In genomic region chr1:83811162-83811561, GRCm38 (mm10) we compare ENCODE assay signal across 8 mouse cellular contexts.
A peak's percentile ranks its signal among the peaks of the same experiment; 100 is the strongest.
DNase-seq lines count a peak whose midpoint lies in the region; ATAC-seq and TF ChIP-seq lines count a peak whose summit lies in the region.
"Not testable (repeated sequence)": the region's sequence is repeated elsewhere in the genome, so short reads cannot be mapped to it uniquely, and the experiment has no call there.

No protein-coding gene starts in this region.

- DNase-seq in adrenal gland, postnatal 10 days: peak; percentile 15
- peak; percentile 31 for DNase-seq in embryo, embryonic 9.5 days (ENCODE audit: extremely low spot score)
- not testable (repeated sequence) for DNase-seq in heart, postnatal 0 days (ENCODE audit: low spot score)
- DNase-seq in kidney, postnatal 10 days: peak; percentile 8
- peak; percentile 23 for DNase-seq in liver, postnatal 0 days
- peak; percentile 25 for DNase-seq in neural tube, embryonic 10.5 days (ENCODE audit: extremely low spot score, low spot score)
- peak; percentile 30 for DNase-seq in thymus, postnatal 4 days

- H3K4me1 ChIP-seq in E14TG2a.4 (replicated peaks; ENCODE audit: low read depth, low read length); heart, postnatal 0 days (ENCODE audit: control insufficient read depth, insufficient read depth); liver, postnatal 0 days (ENCODE audit: insufficient read depth): not testable (repeated sequence)

- not testable (repeated sequence) for H3K27me3 ChIP-seq in E14TG2a.4 (ENCODE audit: insufficient read depth, low read length); heart, postnatal 0 days (ENCODE audit: control insufficient read depth, insufficient read depth, low read length); liver, postnatal 0 days (ENCODE audit: insufficient read depth, low read length)

- not testable (repeated sequence) for H3K36me3 ChIP-seq in E14TG2a.4 (ENCODE audit: insufficient read depth, low read length); heart, postnatal 0 days (replicated peaks; ENCODE audit: control insufficient read depth, insufficient read depth, low read length); liver, postnatal 0 days (replicated peaks; ENCODE audit: insufficient read depth, low read length)

- not testable (repeated sequence) for TF ChIP-seq EP300 in heart, postnatal 0 days (IDR thresholded peaks at IDR 0.05; ENCODE audit: low read depth); liver, postnatal 0 days (IDR thresholded peaks at IDR 0.05; ENCODE audit: low read depth)

- not testable (repeated sequence) for H3K4me2 ChIP-seq in heart, postnatal 0 days (ENCODE audit: low read depth, low read length); liver, postnatal 0 days (ENCODE audit: low read depth, low read length)

- WGBS in heart, postnatal 0 days: 37% methylated on average over 5 of the region's 6 CpGs
- WGBS in liver, postnatal 0 days (ENCODE audit: insufficient replicate concordance): 33% methylated on average over 5 of the region's 6 CpGs

- TF ChIP-seq CTCF in E14TG2a.4 (conservative IDR thresholded peaks at IDR 0.05; ENCODE audit: low read length): peak; percentile 75
- TF ChIP-seq CTCF in heart, postnatal 0 days (IDR thresholded peaks at IDR 0.05; ENCODE audit: low read depth): peak; percentile 32
- TF ChIP-seq CTCF in liver, postnatal 0 days (IDR thresholded peaks at IDR 0.05; ENCODE audit: low read depth): peak; percentile 45

- H3K9me3 ChIP-seq in E14TG2a.4 (ENCODE audit: low read length); heart, postnatal 0 days (replicated peaks; ENCODE audit: control insufficient read depth, low read length); liver, postnatal 0 days (ENCODE audit: low read length): not testable (repeated sequence)

- not testable (repeated sequence) for ATAC-seq in heart, postnatal 0 days (ENCODE audit: insufficient read depth, low read depth); liver, postnatal 0 days

- not testable (repeated sequence) for H3K4me3 ChIP-seq in E14TG2a.4 (replicated peaks; ENCODE audit: low read length); heart, postnatal 0 days (ENCODE audit: low read depth, low read length); liver, postnatal 0 days (ENCODE audit: low read depth, low read length)

- H3K27ac ChIP-seq in heart, postnatal 0 days (ENCODE audit: low read depth); liver, postnatal 0 days (ENCODE audit: low read depth): not testable (repeated sequence)

- H3K9ac ChIP-seq in heart, postnatal 0 days (replicated peaks; ENCODE audit: low read depth, low read length); liver, postnatal 0 days (replicated peaks): not testable (repeated sequence)
